Mouse (Mus musculus) subcutaneous adipose tissue, adult 2 months (tissue): ENCODE data around the gene Mrgprb8. TPM values are rescaled to one million over a fixed set of nuclear protein-coding genes. Genes with fewer than 3 reads are reported as not detected.

Experiments
- polyA plus RNA-seq: library from polyadenylated mRNA; depleted of rRNA; stranded (reverse); fragments of >200 nt; gene quantifications from 2 replicates; pipeline ENCODE4 v1.2.3, GENCODE M21; 2012; ENCODE audit warnings: low replicate concordance; rRNA removed

Gene Mrgprb8
- not detected in 2 replicates for polyA plus RNA-seq

DNA sequence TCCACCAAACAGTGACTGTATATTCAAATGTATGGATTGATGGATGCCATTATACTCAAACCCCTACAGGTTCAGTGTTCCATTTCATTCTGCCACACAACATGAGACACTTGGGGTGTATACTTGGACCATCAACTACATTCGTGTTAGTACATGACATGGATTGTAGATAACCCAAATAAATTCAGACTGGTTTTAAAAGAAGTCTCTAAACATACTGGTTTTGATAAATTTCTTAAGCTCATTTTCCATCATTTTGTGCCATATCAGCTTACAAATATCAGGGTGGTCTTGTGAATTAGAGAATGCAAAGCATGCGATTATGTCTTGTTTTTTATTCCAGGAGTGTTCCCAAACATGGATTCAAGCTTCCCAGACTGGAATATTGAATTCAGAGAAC lies at the start of gene Mrgprb8:
TSS of gene Mrgprb8 (plus strand) at position 301 of the 400 bp plus-strand sequence.

Other genes with a start within 250 kb of the Mrgprb8 start
- gene Mrgprb5, start 219.5 kb upstream of the Mrgprb8 start, polyA plus RNA-seq, result not detected in 2 replicates
- not detected in 2 replicates for gene Mrgprb4, start 189.2 kb upstream of the Mrgprb8 start, polyA plus RNA-seq
- 0.04 and 0.41 TPM in 2 replicates for gene Mrgprb1, start 67.8 kb downstream of the Mrgprb8 start, polyA plus RNA-seq
- gene Mrgprx2, start 110.8 kb downstream of the Mrgprb8 start, polyA plus RNA-seq, result 0.01 and 0.08 TPM in 2 replicates
- gene Mrgprb2, start 169.6 kb downstream of the Mrgprb8 start, polyA plus RNA-seq, result 0.09 and 0.31 TPM in 2 replicates